Mouse (Mus musculus) macrophage (primary cell): ENCODE data around the gene Btd. TPM values are rescaled to one million over a fixed set of nuclear protein-coding genes. Genes with fewer than 3 reads are reported as not detected.
"Not testable (repeated sequence)": the region's sequence is repeated elsewhere in the genome, so short reads cannot be mapped to it uniquely, and the experiment has no call there.

ENCODE experiments used
- H3K27ac ChIP-seq: fragments of 350-480 bp; formaldehyde crosslinking; 2 replicates; pipeline ENCODE4 v1.9.0; 2021
- H3K36me3 ChIP-seq: fragments of 350-480 bp; formaldehyde crosslinking; 2 replicates; pipeline ENCODE4 v1.9.0; 2021; ENCODE audit errors: inconsistent target
- H3K4me3 ChIP-seq: fragments of 350-480 bp; formaldehyde crosslinking; 2 replicates; pipeline ENCODE4 v1.9.0; 2021; ENCODE audit errors: inconsistent target
- H3K79me2 ChIP-seq: fragments of 350-480 bp; formaldehyde crosslinking; 2 replicates; pipeline ENCODE4 v1.9.0; 2021; ENCODE audit errors: inconsistent target
- WGBS: methylation state at CpG from one replicate; pipeline ENCODE4 v1.1.7; 2026; ENCODE audit warnings: inconsistent platforms; ENCODE audit not compliant: missing documents; 5-methylcytosine and 5-hydroxymethylcytosine counted together
- polyA plus RNA-seq: library from polyadenylated mRNA; stranded (reverse); fragments of 250-400 nt; gene quantifications from 3 replicates; pipeline ENCODE4 v1.2.4, GENCODE M21; 2018; ENCODE audit warnings: inconsistent platforms
- total RNA-seq, 78 experiments: library from RNA; depleted of rRNA; stranded (reverse); fragments of 250-400 nt; gene quantifications; 1 replicate in 9 of 78; 2 replicates in 24 of 78; 3 replicates in 43 of 78; 4 replicates in 2 of 78; pipeline ENCODE4 v1.2.4; 2018; ENCODE audit warnings: inconsistent platforms in 56 of 78

The Btd gene
- total RNA-seq (2018; cell fraction: chromatin; rRNA removed), result 1 to 10 TPM in 25 of 26 experiments, under 1 TPM in 1; 0.87 to 4.8 (median 2.7) TPM
- 10 to 100 TPM in 24 of 26 experiments, 1 to 10 TPM in 2; 8.0 to 16.2 (median 12.1) TPM for total RNA-seq (2018; cell fraction: cytosol; rRNA removed)
- total RNA-seq (2018; cell fraction: nucleus; rRNA removed), result 10 to 100 TPM in 16 of 26 experiments, 1 to 10 TPM in 10; 1.9 to 16.0 (median 11.4) TPM
- polyA plus RNA-seq, result 9.4 to 12.8 TPM (median 11.9 TPM) in 3 replicates

DNA sequence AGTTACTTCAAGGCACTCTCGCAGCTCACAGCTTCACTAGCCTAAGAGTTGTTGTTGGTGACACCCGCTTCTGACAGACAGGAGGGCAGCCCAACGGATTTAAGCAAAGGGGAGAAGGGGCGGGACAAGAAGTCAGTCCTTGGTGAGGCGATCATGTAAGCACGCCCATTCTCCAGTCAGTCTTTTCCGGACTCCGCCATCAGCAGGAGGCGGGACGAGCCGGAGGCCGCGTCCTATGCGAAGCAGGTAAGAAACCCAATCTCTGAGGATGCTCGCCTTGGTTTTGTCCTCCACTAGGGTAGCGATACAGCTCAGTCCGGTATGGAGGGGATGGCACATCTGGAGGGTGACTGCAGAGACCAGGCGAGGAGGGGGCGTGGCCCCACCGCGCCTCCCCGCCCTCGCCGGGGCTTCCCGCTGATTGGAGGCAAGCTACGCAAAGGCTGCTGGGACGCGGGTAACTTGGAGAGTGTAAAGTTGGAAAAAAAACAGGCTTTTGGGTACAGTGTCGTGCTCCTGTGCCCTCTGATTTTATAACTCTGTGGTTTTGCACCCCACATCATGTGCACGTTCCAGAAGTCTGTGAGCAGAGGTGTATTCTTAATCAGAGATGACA lies at the start of gene Btd, which contains the start of gene Hacl1:
TSS of gene Btd (plus strand) at position 139 of the 616 bp plus-strand sequence.
TSS of gene Hacl1 (minus strand) at position 397 of the 616 bp plus-strand sequence.
- H3K36me3 ChIP-seq, result no peaks in the 10 kb centered on the region
- peaks cover 9% of the 10 kb centered on the region; the same call in 1 of the 2 replicates for H3K79me2 ChIP-seq
- H3K4me3 ChIP-seq, result peak within 1 kb of the TSS; percentile 79
- peak within 1 kb of the TSS; percentile 82 for H3K27ac ChIP-seq
- under 1% methylated on average over 30 of the region's 30 CpGs for WGBS

DNA sequence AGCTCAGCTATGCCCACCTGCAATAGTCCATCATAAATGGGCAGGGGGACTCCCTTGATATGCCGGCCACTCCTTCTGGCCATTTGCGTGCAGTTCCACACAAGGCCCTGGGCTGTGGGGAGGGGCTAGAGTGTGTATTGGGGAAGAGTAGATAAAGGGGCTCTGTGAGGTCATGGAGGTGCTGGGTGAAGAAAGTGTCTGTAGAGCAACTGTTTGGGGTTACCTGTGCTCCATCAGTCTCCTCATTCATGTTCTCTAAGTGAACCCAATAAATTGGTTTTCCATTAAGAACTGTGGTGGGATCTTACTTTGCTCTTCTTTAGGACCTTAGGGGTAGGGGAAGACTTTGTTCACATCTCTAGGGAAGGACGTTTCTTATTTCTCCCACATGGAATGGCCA lies 49.6 kb upstream of the Btd start, which contains the start of gene Colq:
TSS of gene Colq (minus strand) at position 101 of the 400 bp plus-strand sequence.
- no peak within 1 kb of the TSS for H3K4me3 ChIP-seq
- H3K36me3 ChIP-seq, result no peaks in the 10 kb centered on the region
- no peak within 1 kb of the TSS for H3K27ac ChIP-seq
- no peaks in the 10 kb centered on the region for H3K79me2 ChIP-seq
- WGBS, result 100% methylated on average over 3 of the region's 3 CpGs

DNA sequence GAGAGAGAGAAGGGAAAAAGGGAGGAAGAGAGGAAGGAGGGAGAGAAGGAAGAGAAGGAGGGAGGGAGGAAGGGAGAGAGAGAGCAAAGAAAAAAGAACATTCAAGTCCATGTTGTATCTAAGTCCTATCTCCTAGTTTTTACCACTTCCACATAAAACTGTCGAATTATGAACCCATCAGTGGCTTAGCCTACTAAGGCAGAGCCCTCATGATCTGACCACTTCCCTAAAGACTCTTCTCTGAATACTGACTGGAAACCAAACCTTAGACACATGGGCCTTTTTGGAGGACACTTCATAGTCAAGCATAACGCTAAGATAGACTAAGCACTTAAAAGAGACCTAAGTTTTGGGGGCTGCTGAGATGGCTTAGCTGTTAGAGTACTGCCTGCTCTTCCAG lies 47.8 kb upstream of the Btd start:
- Histone ChIP-seq H3K4me3 (no peak overlapping the region), H3K27ac (peak overlapping the region; percentile 52), H3K79me2 (no peaks in the 10 kb centered on the region), H3K36me3 (no peaks in the 10 kb centered on the region)
- WGBS, result 0% methylated on average over 2 of the region's 2 CpGs

DNA sequence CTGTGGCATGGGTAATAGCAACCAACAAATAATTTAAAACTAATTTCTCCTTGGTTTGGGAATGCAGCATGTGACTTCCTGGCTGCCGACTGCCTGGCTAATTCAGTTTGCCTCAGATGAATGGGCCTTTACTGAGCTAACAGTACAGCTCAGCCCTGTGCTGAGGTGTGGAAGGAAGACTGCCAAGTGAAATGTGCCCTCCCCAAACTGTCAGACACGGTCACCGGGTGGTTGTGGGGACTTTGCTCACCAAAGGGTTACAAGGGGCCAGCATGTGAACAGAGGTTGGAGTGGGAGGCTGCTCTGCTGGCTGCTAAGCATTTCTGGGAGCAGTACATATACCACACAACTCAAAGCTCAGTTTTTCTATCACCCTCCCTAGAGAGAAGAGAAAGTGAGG lies 46.1 kb upstream of the Btd start:
- no peak overlapping the region for H3K27ac ChIP-seq
- H3K79me2 ChIP-seq, result no peaks in the 10 kb centered on the region
- no peak overlapping the region for H3K4me3 ChIP-seq
- no peaks in the 10 kb centered on the region for H3K36me3 ChIP-seq
- WGBS, result 72% methylated on average over 3 of the region's 3 CpGs

GRCm38 (mm10) chr14:31596408-31596807 lies 44.4 kb upstream of the Btd start:
- WGBS, result 6% methylated on average over 7 of the region's 7 CpGs
- Histone ChIP-seq H3K79me2 (no peaks in the 10 kb centered on the region), H3K36me3 (no peaks in the 10 kb centered on the region), H3K4me3 (no peak overlapping the region), H3K27ac (peak overlapping the region; percentile 38; the same call in 1 of the 2 replicates)

DNA sequence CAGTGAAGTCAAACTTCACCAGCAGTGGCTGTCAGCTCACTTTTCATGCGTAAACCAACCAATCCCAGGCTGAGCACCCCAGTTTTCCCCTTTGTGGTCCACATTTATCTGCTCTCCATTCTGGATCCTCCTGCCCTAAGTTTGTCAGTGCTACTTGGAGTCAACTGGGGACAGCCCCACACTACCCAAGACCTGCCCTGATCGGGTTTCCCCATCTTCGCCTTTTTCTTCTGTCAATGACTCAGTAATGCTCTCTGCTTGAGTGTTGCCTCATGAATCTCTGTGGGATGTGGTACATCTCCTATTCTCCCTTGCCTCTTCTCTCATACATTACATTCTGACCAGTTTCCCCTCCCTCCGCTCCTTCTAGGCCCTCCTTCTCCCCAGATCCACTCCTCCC lies 43.4 kb upstream of the Btd start:
- WGBS, result 92% methylated on average over 3 of the region's 4 CpGs
- no peak overlapping the region for H3K27ac ChIP-seq
- H3K4me3 ChIP-seq, result no peak overlapping the region
- H3K36me3 ChIP-seq, result no peaks in the 10 kb centered on the region
- no peaks in the 10 kb centered on the region for H3K79me2 ChIP-seq

DNA sequence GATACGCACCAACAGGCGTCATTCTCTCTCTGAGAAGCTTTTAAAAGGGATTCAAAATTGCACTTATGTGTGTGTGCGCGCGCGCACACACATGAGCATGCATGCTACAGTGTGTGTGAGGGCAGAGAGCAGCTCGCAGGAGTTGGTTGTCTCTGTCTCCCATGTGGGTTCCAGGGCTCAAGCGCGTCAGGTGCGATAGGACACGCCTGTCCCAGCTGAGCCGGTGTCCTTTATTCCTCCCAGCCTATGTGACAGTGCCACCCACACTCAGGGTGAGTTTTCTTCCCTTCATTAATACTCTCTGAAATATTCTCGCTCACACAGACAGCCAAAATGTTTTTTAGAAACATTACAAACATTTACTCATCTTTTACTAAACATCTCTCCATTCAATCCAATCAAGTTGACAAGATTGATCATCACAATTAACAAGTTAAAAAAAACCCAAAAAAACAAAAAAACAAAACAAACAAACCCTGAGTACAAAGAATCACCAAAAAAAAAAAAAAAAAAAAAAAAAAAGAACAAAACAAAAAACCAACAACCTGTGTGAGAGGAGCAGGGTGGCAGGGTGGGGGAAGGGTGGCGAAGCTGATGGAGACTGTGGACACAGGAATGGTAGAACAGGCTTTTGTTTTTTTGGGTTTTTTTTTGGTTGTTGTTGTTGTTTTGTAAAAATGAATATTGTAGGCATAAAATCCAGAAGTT lies 38.8 kb upstream of the Btd start:
- 95% methylated on average over 14 of the region's 14 CpGs for WGBS
- Histone ChIP-seq H3K4me3 (no peak overlapping the region), H3K27ac (no peak overlapping the region), H3K79me2 (no peaks in the 10 kb centered on the region), H3K36me3 (no peaks in the 10 kb centered on the region)

DNA sequence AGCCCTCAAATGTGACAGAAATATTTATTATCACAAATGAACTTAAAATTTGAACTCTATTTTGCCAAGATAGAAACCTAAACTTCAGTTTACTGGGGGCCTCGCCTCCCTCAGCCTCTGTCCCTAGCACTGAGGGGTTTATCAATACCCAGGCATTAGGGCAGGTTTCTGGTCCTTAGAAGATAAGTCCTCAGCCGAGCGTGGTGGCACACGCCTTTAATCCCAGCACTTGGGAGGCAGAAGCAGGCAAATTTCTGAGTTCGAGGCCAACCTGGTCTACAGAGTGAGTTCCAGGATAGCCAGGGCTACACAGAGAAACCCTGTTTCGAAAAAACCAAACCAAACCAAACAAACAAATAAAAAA lies 38.2 kb upstream of the Btd start:
- 91% methylated on average over 6 of the region's 6 CpGs for WGBS
- not testable (repeated sequence) for H3K4me3 ChIP-seq, H3K36me3 ChIP-seq, H3K27ac ChIP-seq, H3K79me2 ChIP-seq

GRCm38 (mm10) chr14:31604916-31605315 lies 35.9 kb upstream of the Btd start:
- no peaks in the 10 kb centered on the region for H3K79me2 ChIP-seq
- 88% methylated on average over 5 of the region's 5 CpGs for WGBS
- no peak overlapping the region for H3K4me3 ChIP-seq
- H3K36me3 ChIP-seq, result no peaks in the 10 kb centered on the region
- H3K27ac ChIP-seq, result no peak overlapping the region

DNA sequence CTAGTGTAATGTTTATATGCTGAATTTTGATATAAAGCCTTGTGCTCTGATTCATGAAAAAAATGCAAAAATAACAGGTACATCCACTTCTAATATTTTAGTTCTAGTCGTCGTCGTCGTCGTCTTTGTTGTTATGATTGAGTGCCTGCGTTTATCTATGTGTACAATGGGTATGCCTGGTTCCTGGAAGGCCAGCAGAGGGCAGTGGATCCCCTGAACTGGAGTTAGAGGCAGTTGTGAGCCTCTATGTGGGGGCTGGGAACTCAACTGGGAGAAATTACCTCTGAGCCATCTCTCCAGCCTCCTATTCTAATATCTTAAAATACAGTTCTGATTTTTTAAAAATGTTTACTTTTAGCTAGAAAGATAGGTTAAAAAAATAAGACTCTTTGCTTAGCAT lies 35.3 kb upstream of the Btd start:
- no peaks in the 10 kb centered on the region for H3K36me3 ChIP-seq
- 84% methylated on average over 6 of the region's 6 CpGs for WGBS
- H3K27ac ChIP-seq, result no peak overlapping the region
- H3K79me2 ChIP-seq, result no peaks in the 10 kb centered on the region
- no peak overlapping the region for H3K4me3 ChIP-seq

- Histone ChIP-seq H3K79me2 (no peaks in the 10 kb centered on the region), H3K36me3 (no peaks in the 10 kb centered on the region), H3K27ac (no peak overlapping the region), H3K4me3 (no peak overlapping the region)
- WGBS, result 83% methylated on average over 4 of the region's 4 CpGs
Observed at GRCm38 (mm10) chr14:31611986-31612385, 28.8 kb upstream of the Btd start.

GRCm38 (mm10) chr14:31613671-31614070 lies 27.2 kb upstream of the Btd start:
- no peaks in the 10 kb centered on the region for H3K79me2 ChIP-seq
- no peaks in the 10 kb centered on the region for H3K36me3 ChIP-seq
- no peak overlapping the region for H3K27ac ChIP-seq
- 66% methylated on average over 5 of the region's 5 CpGs for WGBS
- H3K4me3 ChIP-seq, result no peak overlapping the region

GRCm38 (mm10) chr14:31617204-31617603 lies 23.6 kb upstream of the Btd start:
- 94% methylated on average over 9 of the region's 9 CpGs for WGBS
- Histone ChIP-seq H3K36me3 (no peaks in the 10 kb centered on the region), H3K27ac (no peak overlapping the region), H3K79me2 (no peaks in the 10 kb centered on the region), H3K4me3 (no peak overlapping the region)

- H3K27ac ChIP-seq, result no peak overlapping the region
- 38% methylated on average over 3 of the region's 3 CpGs for WGBS
- H3K36me3 ChIP-seq, result no peaks in the 10 kb centered on the region
- no peaks in the 10 kb centered on the region for H3K79me2 ChIP-seq
- H3K4me3 ChIP-seq, result no peak overlapping the region
Observed at GRCm38 (mm10) chr14:31617997-31618396, 22.8 kb upstream of the Btd start.

GRCm38 (mm10) chr14:31620591-31621223 lies 20.1 kb upstream of the Btd start:
- WGBS, result 93% methylated on average over 8 of the region's 9 CpGs
- Histone ChIP-seq H3K79me2 (no peaks in the 10 kb centered on the region), H3K27ac (no peak overlapping the region), H3K4me3 (no peak overlapping the region), H3K36me3 (no peaks in the 10 kb centered on the region)
